Mouse (Mus musculus): ENCODE measurements around the gene Fam243.

- TF ChIP-seq EP300 (optimal IDR thresholded peaks at IDR 0.05) = no peak
- TF ChIP-seq CTCF (IDR thresholded peaks at IDR 0.05; ENCODE audit: low read depth) = no peak
These were observed 36.3 kb upstream of the Fam243 start for GRCm38 (mm10) chr16:92357566-92357965.
